In the genomic region with DNA sequence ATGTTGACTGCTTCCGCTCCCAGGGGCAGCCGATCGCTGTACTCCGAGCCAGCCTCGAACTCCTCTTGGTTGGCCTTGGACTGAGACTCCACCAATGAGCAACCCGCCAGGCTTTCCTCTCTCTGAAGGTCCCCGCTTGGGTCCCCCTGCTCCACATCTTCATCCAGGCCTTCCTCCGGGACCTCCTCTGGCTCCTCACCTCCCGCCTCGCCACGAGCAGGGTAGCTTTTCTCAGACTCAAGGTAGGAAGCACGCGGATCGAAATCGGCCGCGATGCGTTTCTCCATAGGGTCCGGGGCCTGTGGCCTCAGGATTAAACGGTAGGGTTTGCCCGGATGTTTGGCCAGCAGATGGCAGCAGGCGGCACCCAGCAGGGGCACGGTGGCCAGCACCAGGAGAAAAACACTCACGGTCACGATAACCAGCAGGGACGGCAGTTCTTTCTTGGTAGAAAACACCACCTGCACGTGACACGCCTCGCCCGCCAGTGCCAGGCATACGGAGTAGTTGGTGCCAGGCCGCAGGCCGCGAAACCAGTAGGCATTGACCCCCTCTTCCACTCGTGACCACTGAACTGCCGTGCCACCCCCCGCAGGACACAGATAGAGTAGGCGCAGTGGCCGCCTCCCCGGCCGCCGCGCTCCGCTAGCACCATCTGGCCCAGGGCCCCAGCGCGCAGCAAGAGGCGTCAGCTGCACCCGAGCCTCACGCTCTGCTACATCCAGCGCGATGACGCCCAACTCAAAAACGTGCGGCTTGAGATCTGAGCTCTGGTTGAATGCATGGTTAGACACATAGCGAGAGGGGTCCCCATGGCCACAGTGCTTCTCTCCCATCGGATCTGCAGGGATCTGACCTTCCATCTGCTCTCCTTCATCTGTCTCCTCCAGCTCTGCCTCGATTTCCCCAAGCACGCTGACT, we compare ENCODE assay signal across 8 mouse cellular contexts. TPM values are rescaled to one million over a fixed set of nuclear protein-coding genes. Genes with fewer than 3 reads are reported as not detected.
DNase-seq lines count a peak whose midpoint lies in the region; ATAC-seq and TF ChIP-seq lines count a peak whose summit lies in the region.
"Had no signal": no experiment of that assay in that cellular context is flagged by ENCODE, and none has a peak within 500 bp of the region (broad histone marks: within the 10 kb centered on the region; RNA-seq: fewer than 3 reads in every experiment).

No protein-coding gene starts in this region.

- peak; percentile 55 for TF ChIP-seq CTCF in ES-Bruce4 (IDR thresholded peaks at IDR 0.05; ENCODE audit: low read depth, low read length)
- peak; percentile 68; the same call in 1 of the 2 replicates for TF ChIP-seq CTCF in embryonic fibroblast, embryonic 13.5 days (IDR thresholded peaks at IDR 0.05; ENCODE audit: borderline replicate concordance, insufficient read depth, low read length)

- 0 out of 2 replicates have a peak, but pooled peaks have one; percentile 35 for ATAC-seq in hindbrain, embryonic 12.5 days (ENCODE audit: low FRiP score)
- ATAC-seq in megakaryocyte-erythroid progenitor cell, adult 5-6 weeks (replicated peaks; ENCODE audit: low FRiP score, low TSS enrichment, poor library complexity, severe bottlenecking), result peak; percentile 45

- H3K27me3 ChIP-seq in ES-Bruce4 (ENCODE audit: control insufficient read depth, insufficient read depth, low read length, poor library complexity, severe bottlenecking), result peaks cover 7% of the 10 kb centered on the region; the same call in 1 of the 2 replicates
- peaks cover 95% of the 10 kb centered on the region for H3K27me3 ChIP-seq in hindbrain, embryonic 12.5 days

- TF ChIP-seq POLR2A in ES-Bruce4 (IDR thresholded peaks at IDR 0.05; ENCODE audit: insufficient read depth, low read length), result no peak
- TF ChIP-seq POLR2A in embryonic fibroblast, embryonic 13.5 days (IDR thresholded peaks at IDR 0.05; ENCODE audit: low read depth, low read length), result no peak

- DNase-seq in adrenal gland, postnatal 25 days, result peak; percentile 70
- DNase-seq in left cerebral cortex, postnatal 36 days (ENCODE audit: low spot score in 2 of 2), result peak; percentile 73 to 81
- peak; percentile 74 for DNase-seq in right cerebral cortex, postnatal 25 days

- no peak overlapping the region for H3K27ac ChIP-seq in ES-Bruce4 (ENCODE audit: insufficient read depth, low read length)
- no peak overlapping the region for H3K27ac ChIP-seq in embryonic fibroblast, embryonic 13.5 days (ENCODE audit: insufficient read depth, low read length)
- H3K27ac ChIP-seq in hindbrain, embryonic 12.5 days, result peak overlapping the region; percentile 52

- no peaks in the 10 kb centered on the region for H3K4me1 ChIP-seq in ES-Bruce4 (ENCODE audit: control insufficient read depth, insufficient read depth, low read length)
- peaks cover 7% of the 10 kb centered on the region; the same call in 1 of the 2 replicates for H3K4me1 ChIP-seq in embryonic fibroblast, embryonic 13.5 days (ENCODE audit: control insufficient read depth, insufficient read depth, low read length)
- H3K4me1 ChIP-seq in hindbrain, embryonic 12.5 days, result peaks cover 67% of the 10 kb centered on the region

- TF ChIP-seq EP300 in ES-Bruce4 (IDR thresholded peaks at IDR 0.05; ENCODE audit: insufficient read depth, low read depth, low read length), result no peak

- H3K9me3 ChIP-seq in ES-Bruce4 (replicated peaks; ENCODE audit: control insufficient read depth, insufficient read depth, low read length, poor library complexity, severe bottlenecking), result no peaks in the 10 kb centered on the region
- H3K9me3 ChIP-seq in hindbrain, embryonic 12.5 days (replicated peaks), result no peaks in the 10 kb centered on the region

- H3K4me2 ChIP-seq in hindbrain, embryonic 12.5 days (replicated peaks), result peak overlapping the region; percentile 52

- H3K9ac ChIP-seq in ES-Bruce4 (ENCODE audit: low read depth, poor library complexity, severe bottlenecking), result no peak overlapping the region
- peak overlapping the region; percentile 53 for H3K9ac ChIP-seq in hindbrain, embryonic 12.5 days

- WGBS in hindbrain, embryonic 12.5 days, result 1% methylated on average over 58 of the region's 58 CpGs

- H3K4me3 ChIP-seq in ES-Bruce4 (ENCODE audit: low read depth, low read length), result peak overlapping the region; percentile 21
- H3K4me3 ChIP-seq in embryonic fibroblast, embryonic 13.5 days (ENCODE audit: insufficient read depth, low read length), result no peak overlapping the region
- H3K4me3 ChIP-seq in hindbrain, embryonic 12.5 days, result peak overlapping the region; percentile 27
- H3K4me3 ChIP-seq: erythroblast, embryonic 14.5 days had no signal

- intact Hi-C loops in left cerebral cortex, postnatal 36 days (cut with DNase I), result loop anchor here (2.0 kb wide), 2 partner anchors 21 to 85 kb away; no protein-coding TSS in a partner anchor

- no peaks in the 10 kb centered on the region for H3K36me3 ChIP-seq in ES-Bruce4 (ENCODE audit: control insufficient read depth, insufficient read depth, low read length, poor library complexity, severe bottlenecking)
- H3K36me3 ChIP-seq in hindbrain, embryonic 12.5 days, result no peaks in the 10 kb centered on the region

RNA-seq across cellular contexts. Expression of gene Islr, which starts 6.1 kb away (rescaled TPM):
- polyA plus RNA-seq in ES-Bruce4 (2011; ENCODE audit: insufficient read depth, insufficient read length, low read depth, missing spikeins), result not detected in 2 replicates
- 10.0 and 13.3 TPM in 2 replicates for total RNA-seq in adrenal gland, postnatal 25 days (2021)
- polyA plus RNA-seq in embryonic fibroblast, embryonic 13.5 days (2011; ENCODE audit: insufficient read length, low read depth, missing spikeins), result 17.8 and 36.3 TPM in 2 replicates
- polyA plus RNA-seq in hindbrain, embryonic 12.5 days (2016; fragmentation: Nextera tagmentation; extraction: Ambion mirVana), result 47.8 and 59.3 TPM in 2 replicates
- total RNA-seq in left cerebral cortex, postnatal 36 days (2021), result 10 to 100 TPM; 13.8 to 16.8 TPM
- not detected in 2 replicates for total RNA-seq in megakaryocyte-erythroid progenitor cell, adult 5-6 weeks (2014; fragmentation: Nextera tagmentation)
- total RNA-seq in megakaryocyte-erythroid progenitor cell, adult 5-6 weeks (2017), result 0.27 TPM in 1 of 2 replicates, not detected in the other
- polyA plus RNA-seq: erythroblast, embryonic 14.5 days had no signal

RNA-seq across cellular contexts. Expression of gene Islr2, which starts 6.1 kb away (rescaled TPM):
- 0.67 and 0.85 TPM in 2 replicates for polyA plus RNA-seq in ES-Bruce4 (2011; ENCODE audit: insufficient read depth, insufficient read length, low read depth, missing spikeins)
- 0.64 and 1.7 TPM in 2 replicates for total RNA-seq in adrenal gland, postnatal 25 days (2021)
- polyA plus RNA-seq in embryonic fibroblast, embryonic 13.5 days (2011; ENCODE audit: insufficient read length, low read depth, missing spikeins), result 0.30 TPM in 1 of 2 replicates, not detected in the other
- 9.2 and 10.4 TPM in 2 replicates for polyA plus RNA-seq in hindbrain, embryonic 12.5 days (2016; fragmentation: Nextera tagmentation; extraction: Ambion mirVana)
- total RNA-seq in left cerebral cortex, postnatal 36 days (2021), result 10 to 100 TPM; 75.1 to 80.7 TPM
- total RNA-seq in megakaryocyte-erythroid progenitor cell, adult 5-6 weeks (2014; fragmentation: Nextera tagmentation), result 0.07 TPM in 1 of 2 replicates, not detected in the other
- not detected in 2 replicates for total RNA-seq in megakaryocyte-erythroid progenitor cell, adult 5-6 weeks (2017)
- polyA plus RNA-seq: erythroblast, embryonic 14.5 days had no signal

RNA-seq across cellular contexts. Expression of gene Pml, which starts 51.5 kb away (rescaled TPM):
- 198 and 200 TPM in 2 replicates for polyA plus RNA-seq in ES-Bruce4 (2011; ENCODE audit: insufficient read depth, insufficient read length, low read depth, missing spikeins)
- 23.6 and 35.1 TPM in 2 replicates for total RNA-seq in adrenal gland, postnatal 25 days (2021)
- polyA plus RNA-seq in embryonic fibroblast, embryonic 13.5 days (2011; ENCODE audit: insufficient read length, low read depth, missing spikeins), result 56.3 and 86.6 TPM in 2 replicates
- polyA plus RNA-seq in hindbrain, embryonic 12.5 days (2016; fragmentation: Nextera tagmentation; extraction: Ambion mirVana), result 9.8 and 10.1 TPM in 2 replicates
- total RNA-seq in left cerebral cortex, postnatal 36 days (2021), result 10 to 100 TPM; 13.7 to 17.5 TPM
- 126 and 134 TPM in 2 replicates for total RNA-seq in megakaryocyte-erythroid progenitor cell, adult 5-6 weeks (2014; fragmentation: Nextera tagmentation)
- total RNA-seq in megakaryocyte-erythroid progenitor cell, adult 5-6 weeks (2017), result 34.2 and 38.1 TPM in 2 replicates

RNA-seq across cellular contexts. Expression of gene Stoml1, which starts 54.9 kb away (rescaled TPM):
- 24.6 and 26.5 TPM in 2 replicates for polyA plus RNA-seq in ES-Bruce4 (2011; ENCODE audit: insufficient read depth, insufficient read length, low read depth, missing spikeins)
- total RNA-seq in adrenal gland, postnatal 25 days (2021), result 18.2 and 29.6 TPM in 2 replicates
- 25.9 and 27.0 TPM in 2 replicates for polyA plus RNA-seq in embryonic fibroblast, embryonic 13.5 days (2011; ENCODE audit: insufficient read length, low read depth, missing spikeins)
- 63.0 and 67.8 TPM in 2 replicates for polyA plus RNA-seq in hindbrain, embryonic 12.5 days (2016; fragmentation: Nextera tagmentation; extraction: Ambion mirVana)
- 10 to 100 TPM; 64.6 to 72.4 TPM for total RNA-seq in left cerebral cortex, postnatal 36 days (2021)
- 4.7 and 17.9 TPM in 2 replicates for total RNA-seq in megakaryocyte-erythroid progenitor cell, adult 5-6 weeks (2014; fragmentation: Nextera tagmentation)
- total RNA-seq in megakaryocyte-erythroid progenitor cell, adult 5-6 weeks (2017), result 3.5 and 5.3 TPM in 2 replicates
- polyA plus RNA-seq: erythroblast, embryonic 14.5 days had no signal

Comparison
In these comparisons a context has a peak if more than half of its experiments do, and no peak if none do; other contexts are left out.
1. RNA of gene Islr2, which starts 6.1 kb away (total RNA-seq): 75.1 to 80.7 TPM in left cerebral cortex, postnatal 36 days; 0.64 to 1.7 TPM in adrenal gland, postnatal 25 days and 0.07 TPM in megakaryocyte-erythroid progenitor cell, adult 5-6 weeks; every median in the first group is over 10 times any median in the second.
2. Peak in every context shown above with its lines, with median percentiles within 50 percentile points of each other: DNase-seq.